Mouse (Mus musculus) B cell, adult 67 days (primary cell): ENCODE results near the gene Matn4. TPM values are rescaled to one million over a fixed set of nuclear protein-coding genes. Genes with fewer than 3 reads are reported as not detected.

ENCODE experiments used
- total RNA-seq, 2 experiments: library from RNA; stranded (reverse); gene quantifications; 4 replicates each; pipeline ENCODE4 v1.2.4; 2023

Matn4 gene
- under 1 TPM; 0.36 to 0.64 TPM for total RNA-seq

GRCm38 (mm10) chr2:164405060-164405459 lies at the start of gene Matn4:
Gene Matn4, minus strand, starts transcription at chr2:164405160.

GRCm38 (mm10) chr2:164443460-164444000 lies 38.6 kb upstream of the Matn4 start, which contains the start of gene Sdc4:
Gene Sdc4, minus strand, starts transcription at chr2:164443887.

GRCm38 (mm10) chr2:164402906-164403305 lies 2.1 kb downstream of the Matn4 start, which contains the start of gene Rbpjl:
Gene Rbpjl, plus strand, starts transcription at chr2:164403141.

GRCm38 (mm10) chr2:164389020-164389419 lies 15.9 kb downstream of the Matn4 start, which contains the start of gene Slpi:
Gene Slpi, minus strand, starts transcription at chr2:164389095.

Other genes with a start within 250 kb of the Matn4 start
- not detected for gene Kcns1, start 234.0 kb downstream of the Matn4 start, total RNA-seq
- gene Wfdc5, start 222.4 kb downstream of the Matn4 start, total RNA-seq = not detected
- not detected for gene Wfdc12, start 214.6 kb downstream of the Matn4 start, total RNA-seq
- not detected for gene Wfdc15a, start 205.0 kb downstream of the Matn4 start, total RNA-seq
- gene Wfdc15b, start 183.5 kb downstream of the Matn4 start, total RNA-seq = not detected
- gene Svs2, start 166.7 kb downstream of the Matn4 start, total RNA-seq = not detected
- gene Svs3b, start 148.5 kb downstream of the Matn4 start, total RNA-seq = not detected
- not detected for gene Svs4, start 126.7 kb downstream of the Matn4 start, total RNA-seq
- gene Svs3a, start 115.9 kb downstream of the Matn4 start, total RNA-seq = not detected
- gene Svs6, start 88.4 kb downstream of the Matn4 start, total RNA-seq = not detected
- not detected for gene Svs5, start 72.4 kb downstream of the Matn4 start, total RNA-seq
- 1 to 10 TPM; 3.2 to 3.5 TPM for gene Slpi, start 16.1 kb downstream of the Matn4 start, total RNA-seq
- under 1 TPM; 0.29 to 0.59 TPM for gene Rbpjl, start 2.0 kb downstream of the Matn4 start, total RNA-seq
- gene Sdc4, start 38.7 kb upstream of the Matn4 start, total RNA-seq = 100 to 1,000 TPM; 156 to 168 TPM
- gene Sys1, start 51.8 kb upstream of the Matn4 start, total RNA-seq = 10 to 100 TPM; 58.9 to 62.8 TPM
- 1 to 10 TPM in 1 of 2 experiments, not detected in 1; 2.3 TPM for gene Gm20458, start 55.8 kb upstream of the Matn4 start, total RNA-seq
- not detected for gene Trp53tg5, start 68.6 kb upstream of the Matn4 start, total RNA-seq
- 1 to 10 TPM; 6.5 to 9.3 TPM for gene Dbndd2, start 80.9 kb upstream of the Matn4 start, total RNA-seq
- gene Pigt, start 92.4 kb upstream of the Matn4 start, total RNA-seq = 10 to 100 TPM; 72.9 to 79.0 TPM
- gene Wfdc2, start 157.3 kb upstream of the Matn4 start, total RNA-seq = not detected
- not detected for gene Spint3, start 168.3 kb upstream of the Matn4 start, total RNA-seq
- gene Wfdc6a, start 180.3 kb upstream of the Matn4 start, total RNA-seq = not detected
- gene Eppin, start 188.4 kb upstream of the Matn4 start, total RNA-seq = not detected
- not detected for gene Wfdc6b, start 208.4 kb upstream of the Matn4 start, total RNA-seq
- gene Wfdc8, start 208.5 kb upstream of the Matn4 start, total RNA-seq = not detected
- not detected for gene Wfdc16, start 233.6 kb upstream of the Matn4 start, total RNA-seq